ENCODE assay signal across 17 mouse cellular contexts in the genomic region with DNA sequence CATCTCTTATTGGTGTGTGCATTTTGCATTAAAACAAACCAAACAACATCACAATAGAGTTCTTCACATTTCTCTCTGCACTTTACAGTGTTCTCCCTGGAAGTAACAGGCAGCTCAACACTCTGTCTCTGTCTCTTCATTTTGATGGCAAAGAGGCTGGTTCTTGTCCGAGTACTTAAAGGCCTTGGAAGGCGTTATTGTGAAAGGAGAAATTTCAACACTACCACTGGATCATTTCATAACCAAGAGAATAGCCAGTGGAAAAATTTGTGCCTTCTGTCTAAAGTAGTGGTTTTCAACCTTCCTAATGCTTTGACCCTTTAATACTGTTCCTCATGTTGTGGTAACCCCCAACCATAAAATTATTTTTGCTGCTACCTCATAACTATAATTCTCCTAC.
"Had no signal": no experiment of that assay in that cellular context is flagged by ENCODE, and none has a peak within 500 bp of the region (broad histone marks: within the 10 kb centered on the region; RNA-seq: fewer than 3 reads in every experiment).

No protein-coding gene starts in this region.

- H3K4me1 ChIP-seq: lung, embryonic 15.5 days had no signal

- ATAC-seq: intestine, postnatal 0 days; liver, postnatal 0 days had no signal

- H3K4me3 ChIP-seq: kidney, embryonic 15.5 days; limb, embryonic 12.5 days; limb, embryonic 15.5 days; lung, embryonic 15.5 days had no signal

- DNase-seq: kidney, adult 2 months; kidney, postnatal 10 days; kidney, postnatal 36 days; left cerebral cortex, postnatal 4 days; liver, postnatal 0 days; midbrain, embryonic 14.5 days; right cerebral cortex, adult 18-20 months; right cerebral cortex, postnatal 14 days; right cerebral cortex, postnatal 4 days; thymus, adult 2 months; thymus, postnatal 14 days; thymus, postnatal 4 days had no signal
